Mouse (Mus musculus) thymus, postnatal 0 days (tissue): ENCODE data around the gene Hist1h1c. TPM values are rescaled to one million over a fixed set of nuclear protein-coding genes. Genes with fewer than 3 reads are reported as not detected.
A peak's percentile ranks its signal among the peaks of the same experiment; 100 is the strongest.

Source experiments
- DNase-seq: peaks from one replicate; pipeline ENCODE4 v3.0.0-alpha.2; 2015; ENCODE audit warnings: low spot score
- polyA plus RNA-seq: library from polyadenylated mRNA; unstranded; fragments of >200 nt; fragmentation: Nextera tagmentation; extraction: Ambion mirVana; gene quantifications from 2 replicates; pipeline ENCODE4 v1.2.1, GENCODE M21; 2015

Gene Hist1h1c
- polyA plus RNA-seq, 1 experiment from 2014 or later = 44.7 TPM

DNA sequence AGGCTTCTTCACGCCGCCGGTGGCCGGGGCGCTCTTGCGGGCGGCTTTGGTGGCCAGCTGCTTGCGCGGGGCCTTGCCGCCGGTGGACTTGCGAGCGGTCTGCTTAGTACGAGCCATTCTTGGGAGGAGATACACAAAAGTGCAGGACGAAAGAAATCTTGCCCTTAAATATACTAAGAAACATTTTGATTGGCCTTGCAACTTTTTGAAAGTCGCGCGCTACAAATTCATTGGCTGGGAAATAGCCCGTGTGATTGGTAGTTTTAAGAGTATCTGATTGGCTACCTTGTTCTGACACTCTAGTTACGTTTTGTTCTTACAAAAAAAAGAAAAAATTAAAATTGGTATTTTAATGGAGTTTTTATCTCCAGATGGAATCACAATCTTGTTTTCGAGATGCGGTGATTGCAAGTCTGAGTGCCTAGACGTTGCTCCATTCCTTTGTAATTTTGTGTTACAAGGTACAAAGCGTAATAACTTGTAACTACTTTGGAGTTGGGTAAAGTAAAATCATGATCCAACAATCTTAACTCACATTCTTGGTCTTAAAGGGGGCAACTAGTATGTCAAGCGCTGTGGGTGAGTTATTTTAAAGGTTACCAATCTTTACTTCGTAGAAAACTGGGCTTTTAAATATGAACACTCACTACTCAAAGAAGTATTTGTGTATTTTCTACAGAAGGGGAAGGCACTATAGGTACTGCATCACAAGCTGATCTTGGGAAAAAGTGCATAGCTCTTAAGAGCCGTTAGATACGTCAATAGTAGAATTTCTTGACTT lies 7.0 kb downstream of the Hist1h1c start, which contains the start of gene Hist1h3c:
TSS of gene Hist1h3c (minus strand) at position 222 of the 781 bp plus-strand sequence.
- peak; percentile 94 for DNase-seq

DNA sequence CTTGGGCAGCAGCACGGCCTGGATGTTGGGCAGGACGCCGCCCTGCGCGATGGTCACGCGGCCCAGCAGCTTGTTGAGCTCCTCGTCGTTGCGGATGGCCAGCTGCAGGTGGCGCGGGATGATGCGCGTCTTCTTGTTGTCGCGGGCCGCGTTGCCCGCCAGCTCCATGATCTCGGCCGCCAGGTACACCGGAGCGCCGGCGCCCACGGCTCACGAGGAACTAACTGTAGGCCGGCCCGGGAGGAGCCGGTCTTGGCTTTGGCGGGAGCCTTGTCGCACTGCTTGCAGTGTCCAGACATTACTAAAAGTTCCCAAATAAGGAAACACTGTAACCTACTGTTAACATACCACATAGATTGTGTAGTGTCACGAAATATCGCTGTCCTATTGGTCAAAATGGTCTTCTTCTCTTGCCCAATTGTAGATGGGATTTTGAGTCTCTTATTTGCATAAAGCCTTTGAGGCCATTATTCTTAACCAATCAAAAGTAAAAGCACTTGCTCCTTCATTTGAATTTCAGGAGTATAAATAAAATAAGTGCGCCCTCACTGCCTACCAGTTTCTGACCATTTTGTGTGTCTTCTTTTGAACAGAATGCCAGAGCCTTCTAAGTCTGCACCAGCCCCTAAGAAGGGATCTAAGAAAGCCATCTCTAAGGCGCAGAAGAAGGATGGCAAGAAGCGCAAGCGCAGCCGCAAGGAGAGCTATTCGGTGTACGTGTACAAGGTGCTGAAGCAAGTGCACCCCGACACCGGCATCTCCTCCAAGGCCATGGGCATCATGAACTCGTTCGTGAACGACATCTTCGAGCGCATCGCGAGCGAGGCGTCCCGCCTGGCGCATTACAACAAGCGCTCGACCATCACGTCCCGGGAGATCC lies 7.8 kb downstream of the Hist1h1c start, which contains the start of gene Hist1h2bb:
TSS of gene Hist1h2bb (plus strand) at position 534 of the 880 bp plus-strand sequence.
- peak; percentile 91 for DNase-seq

DNA sequence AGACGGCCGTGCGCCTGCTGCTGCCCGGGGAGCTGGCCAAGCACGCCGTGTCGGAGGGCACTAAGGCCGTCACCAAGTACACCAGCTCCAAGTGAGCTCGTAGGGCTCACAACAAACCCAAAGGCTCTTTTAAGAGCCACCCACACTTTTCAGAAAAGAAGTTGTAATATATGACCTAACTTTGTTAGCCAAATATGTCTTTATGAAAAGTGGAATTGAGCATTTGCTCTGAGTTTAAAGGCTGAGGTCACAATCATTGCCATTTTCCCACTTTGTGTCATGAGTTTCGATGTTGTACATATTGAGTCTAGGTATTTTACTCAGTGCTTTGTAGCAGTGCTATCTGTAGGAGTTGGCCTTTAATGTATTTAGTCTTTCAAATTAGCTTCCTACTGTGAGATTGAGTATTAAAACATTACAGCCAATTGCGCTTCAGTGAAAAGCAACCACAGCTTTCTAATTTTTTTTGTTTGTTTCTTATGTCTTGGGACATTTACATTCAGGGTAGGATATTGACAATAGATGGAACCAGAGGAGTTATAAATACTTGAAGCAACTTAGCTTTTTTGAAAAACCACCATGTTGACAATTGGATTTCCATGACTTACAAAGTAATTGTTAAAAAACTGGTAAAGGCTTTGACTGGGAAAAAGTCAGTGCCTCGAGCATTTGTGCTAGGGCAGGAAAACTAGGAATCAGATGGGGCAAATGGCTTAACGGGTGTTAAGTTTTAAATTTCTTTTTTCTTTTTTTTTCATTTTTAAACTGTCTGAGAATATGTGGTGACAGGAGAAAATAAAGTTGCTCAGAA lies 8.7 kb downstream of the Hist1h1c start:
- peak; percentile 46 for DNase-seq

DNA sequence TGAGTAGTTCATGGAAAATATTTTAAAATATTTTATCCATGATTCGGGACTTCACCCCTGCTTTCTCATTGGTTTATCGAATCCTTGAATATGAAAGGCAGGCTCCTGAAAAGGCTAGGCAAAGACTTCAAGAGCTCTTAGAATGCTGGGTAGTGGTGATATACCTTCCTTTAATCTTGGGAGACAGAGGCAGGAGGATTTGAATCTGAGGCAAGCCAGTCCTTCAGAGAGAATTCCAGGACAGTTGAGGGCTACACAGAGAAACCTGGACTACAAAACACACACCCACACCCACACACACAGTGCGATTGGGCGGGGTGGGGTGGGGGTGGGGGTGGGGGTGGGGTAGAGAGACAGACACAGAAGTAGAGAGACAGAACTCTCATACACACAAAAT lies 9.3 kb downstream of the Hist1h1c start:
- DNase-seq = no peak

DNA sequence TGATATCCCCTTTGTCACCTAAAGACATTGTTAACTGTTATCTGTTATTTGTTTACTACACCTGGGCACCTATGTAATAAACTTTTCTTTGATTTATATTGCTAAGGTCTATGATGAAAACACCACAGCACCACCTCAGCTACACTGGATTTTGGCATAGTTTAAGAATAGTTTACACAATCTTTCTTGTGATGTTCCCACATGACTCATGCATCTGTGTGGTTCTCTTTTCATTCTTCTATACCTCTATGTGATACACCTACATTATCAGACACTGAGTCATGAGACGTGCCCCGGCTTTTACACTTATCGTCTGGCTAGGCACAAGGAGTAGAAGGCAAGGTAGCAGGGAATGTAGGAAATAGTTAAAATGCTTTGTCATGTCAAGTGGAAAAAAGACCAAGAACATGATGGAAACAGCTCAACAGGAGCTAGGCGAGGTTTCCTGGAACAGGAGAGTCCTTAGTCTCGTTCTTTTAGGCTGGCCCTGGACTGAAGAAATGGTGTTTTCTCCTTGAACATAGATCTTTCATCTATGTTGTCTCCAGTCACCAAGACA lies 11.0 kb downstream of the Hist1h1c start:
- peak; percentile 1 for DNase-seq

DNA sequence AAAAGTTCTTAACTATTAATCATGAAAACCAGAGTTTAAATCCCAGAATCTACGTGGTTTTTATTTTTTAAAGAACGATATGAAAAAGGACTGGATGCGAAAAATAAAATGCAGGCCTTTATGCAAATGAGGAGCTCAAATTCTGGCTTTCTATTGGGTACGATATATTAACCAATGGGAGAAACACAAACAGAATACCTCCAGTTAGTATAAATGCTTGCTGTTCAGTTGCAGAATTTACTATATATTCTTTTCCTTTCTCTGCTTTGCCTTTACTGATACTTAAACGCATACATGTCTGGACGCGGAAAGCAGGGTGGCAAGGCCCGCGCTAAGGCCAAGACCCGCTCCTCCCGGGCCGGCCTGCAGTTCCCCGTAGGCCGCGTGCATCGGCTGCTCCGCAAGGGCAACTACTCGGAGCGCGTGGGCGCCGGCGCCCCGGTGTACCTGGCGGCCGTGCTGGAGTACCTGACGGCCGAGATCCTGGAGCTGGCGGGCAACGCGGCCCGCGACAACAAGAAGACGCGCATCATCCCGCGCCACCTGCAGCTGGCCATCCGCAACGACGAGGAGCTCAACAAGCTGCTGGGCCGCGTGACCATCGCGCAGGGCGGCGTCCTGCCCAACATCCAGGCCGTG lies 12.3 kb downstream of the Hist1h1c start, which contains the start of gene Hist1h2ab:
TSS of gene Hist1h2ab (plus strand) at position 288 of the 639 bp plus-strand sequence.
- DNase-seq = peak; percentile 86

DNA sequence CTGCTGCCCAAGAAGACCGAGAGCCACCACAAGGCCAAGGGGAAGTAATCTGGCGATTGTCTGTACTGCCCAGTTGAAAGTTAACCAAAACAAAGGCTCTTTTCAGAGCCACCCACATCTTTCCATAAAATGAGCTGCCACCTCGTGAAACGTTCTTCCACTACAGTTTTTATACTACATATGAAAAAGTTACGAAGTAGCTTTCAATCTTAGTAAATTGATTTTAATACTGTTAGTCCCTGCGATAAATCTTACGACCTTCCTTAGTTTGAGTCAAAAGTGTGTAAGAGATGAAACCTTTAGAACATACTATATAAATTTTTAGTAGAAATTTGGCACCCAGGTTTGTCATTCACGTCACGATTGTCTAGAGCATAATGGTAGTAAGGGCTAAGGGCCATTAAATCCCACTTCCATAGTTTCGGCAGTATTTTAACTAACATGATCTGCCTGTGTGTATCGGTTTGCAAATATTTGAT lies 12.9 kb downstream of the Hist1h1c start:
- peak; percentile 57 for DNase-seq

DNA sequence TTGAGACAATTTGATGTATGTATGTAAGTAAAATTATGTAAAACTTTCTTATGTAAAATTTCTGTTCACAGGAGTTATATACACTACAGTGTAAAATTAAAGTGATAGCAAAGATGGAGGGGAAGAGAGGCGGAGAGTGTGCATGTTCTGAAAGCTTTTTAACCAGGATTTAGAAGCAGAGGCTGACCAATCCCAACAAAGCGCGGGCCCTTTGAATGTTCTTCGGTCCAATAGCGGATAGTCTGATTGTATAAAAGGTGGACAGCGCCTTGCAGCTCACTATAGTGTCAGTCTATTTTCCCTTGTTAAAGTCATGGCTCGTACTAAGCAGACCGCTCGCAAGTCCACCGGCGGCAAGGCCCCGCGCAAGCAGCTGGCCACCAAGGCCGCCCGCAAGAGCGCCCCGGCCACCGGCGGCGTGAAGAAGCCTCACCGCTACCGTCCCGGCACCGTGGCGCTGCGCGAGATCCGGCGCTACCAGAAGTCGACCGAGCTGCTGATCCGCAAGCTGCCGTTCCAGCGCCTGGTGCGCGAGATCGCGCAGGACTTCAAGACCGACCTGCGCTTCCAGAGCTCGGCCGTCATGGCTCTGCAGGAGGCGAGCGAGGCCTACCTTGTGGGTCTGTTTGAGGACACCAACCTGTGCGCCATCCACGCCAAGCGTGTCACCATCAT lies 13.6 kb downstream of the Hist1h1c start, which contains the start of gene Hist1h3b:
TSS of gene Hist1h3b (plus strand) at position 201 of the 675 bp plus-strand sequence.
- peak; percentile 91 for DNase-seq

DNA sequence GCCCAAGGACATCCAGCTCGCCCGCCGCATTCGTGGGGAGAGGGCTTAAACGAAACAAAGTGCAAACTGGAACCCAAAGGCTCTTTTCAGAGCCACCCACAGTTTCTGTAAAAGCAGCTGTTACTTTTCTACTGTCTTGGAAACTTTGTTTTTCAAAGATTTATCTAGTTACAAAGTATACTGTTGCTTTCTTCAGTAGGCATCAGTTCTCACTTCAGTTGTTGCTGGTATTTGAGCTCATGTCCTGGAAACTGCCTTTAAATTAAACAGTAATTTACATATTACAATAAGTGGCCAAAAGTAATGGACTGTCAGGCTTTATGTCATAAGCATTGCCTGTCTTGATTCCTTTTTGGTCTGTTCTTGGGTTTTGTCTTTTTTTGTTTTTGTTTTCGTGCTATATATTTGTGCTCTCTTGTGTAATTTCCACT lies 14.1 kb downstream of the Hist1h1c start:
- peak; percentile 7 for DNase-seq

DNA sequence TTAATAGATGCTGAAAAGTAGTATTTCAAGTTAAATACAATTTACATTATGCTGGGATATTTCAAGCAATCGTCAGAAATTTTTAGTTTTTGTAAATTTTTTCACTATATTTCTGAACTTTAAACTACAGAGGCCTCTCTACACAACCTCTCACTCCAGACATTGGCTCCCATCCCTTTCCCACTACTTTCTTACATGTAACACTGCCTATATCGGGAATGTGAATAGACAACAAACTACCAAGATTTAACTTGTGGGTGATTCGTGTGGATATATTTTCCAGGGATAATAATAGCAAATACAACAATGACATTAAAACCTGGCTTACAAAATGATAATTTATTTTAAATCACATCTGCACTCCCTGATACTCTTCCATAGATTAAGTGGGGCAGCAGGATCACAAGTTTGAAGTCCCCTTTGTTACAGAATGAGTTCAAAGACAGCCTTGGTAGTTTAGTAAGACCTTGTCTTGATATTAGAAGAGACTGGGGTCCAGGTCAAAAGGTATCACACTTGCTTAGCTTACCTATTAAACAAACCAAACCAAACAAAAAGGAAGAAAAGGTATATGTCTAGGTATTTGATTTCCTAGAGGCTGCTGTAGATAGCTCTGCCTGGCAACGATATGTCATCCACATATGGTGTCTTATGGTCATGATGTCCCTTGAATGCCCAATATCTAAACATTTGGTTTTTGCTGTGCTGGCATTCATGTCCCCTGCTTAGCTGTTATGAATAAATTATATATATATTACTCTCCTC lies 14.9 kb downstream of the Hist1h1c start:
- peak; percentile 4 for DNase-seq

DNA sequence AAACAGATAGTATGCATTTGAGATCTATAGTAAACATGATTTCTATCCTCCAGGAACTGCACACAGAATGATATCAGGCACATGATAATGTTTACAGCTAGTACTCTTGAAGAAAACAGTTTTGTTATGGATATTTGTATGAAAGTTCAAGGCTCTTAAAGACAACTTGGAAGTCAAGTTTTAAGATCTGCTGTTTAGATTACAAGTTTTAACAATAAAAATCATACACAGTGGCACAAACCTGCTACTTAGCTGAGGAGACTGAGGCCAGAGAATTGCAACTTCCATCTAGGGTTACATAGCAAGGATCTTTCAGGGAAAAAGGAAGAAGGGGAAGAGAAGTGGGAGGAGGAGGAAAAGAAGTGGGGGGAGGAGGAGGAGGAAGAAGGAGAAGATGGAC lies 16.4 kb downstream of the Hist1h1c start:
- no peak for DNase-seq

DNA sequence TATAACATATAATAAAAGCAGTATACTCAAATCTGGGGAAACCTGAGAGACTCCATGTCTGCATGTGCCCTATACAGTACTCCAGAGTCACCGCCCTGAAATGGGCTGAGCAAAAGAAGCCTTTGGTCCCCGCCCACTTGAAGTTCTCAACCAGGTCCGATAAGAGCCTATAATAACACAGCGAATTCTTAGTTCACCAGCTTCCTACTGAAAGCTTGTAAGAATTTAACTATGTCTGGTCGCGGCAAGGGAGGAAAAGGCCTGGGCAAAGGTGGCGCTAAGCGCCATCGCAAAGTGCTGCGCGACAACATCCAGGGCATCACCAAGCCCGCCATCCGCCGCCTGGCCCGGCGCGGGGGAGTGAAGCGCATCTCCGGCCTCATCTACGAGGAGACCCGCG lies 18.2 kb downstream of the Hist1h1c start, which contains the start of gene Hist1h4b:
TSS of gene Hist1h4b (plus strand) at position 224 of the 400 bp plus-strand sequence.
- DNase-seq = peak; percentile 95

DNA sequence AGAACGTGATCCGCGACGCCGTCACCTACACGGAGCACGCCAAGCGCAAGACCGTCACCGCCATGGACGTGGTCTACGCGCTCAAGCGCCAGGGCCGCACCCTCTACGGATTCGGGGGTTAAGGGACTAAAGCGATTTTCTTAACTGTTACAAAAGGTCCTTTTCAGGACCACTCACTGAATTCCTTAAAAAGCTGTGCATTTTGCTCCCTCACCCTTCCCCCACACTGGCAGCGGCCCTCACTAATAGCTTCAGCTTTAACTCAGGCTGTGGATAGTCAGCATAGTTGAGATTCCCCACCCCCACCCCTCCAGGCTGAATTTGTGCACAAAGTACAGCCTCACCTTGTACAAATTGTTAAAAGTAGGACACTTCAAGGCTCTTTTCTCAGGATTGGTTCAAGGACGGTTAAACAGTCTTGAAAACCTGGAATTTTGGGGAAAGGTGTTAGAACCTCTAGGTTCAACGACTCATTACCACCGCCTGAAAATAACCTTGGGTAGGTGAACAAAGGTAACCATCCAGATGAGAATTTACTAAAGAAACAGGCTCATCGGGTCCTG lies 18.7 kb downstream of the Hist1h1c start:
- DNase-seq = peak; percentile 50

DNA sequence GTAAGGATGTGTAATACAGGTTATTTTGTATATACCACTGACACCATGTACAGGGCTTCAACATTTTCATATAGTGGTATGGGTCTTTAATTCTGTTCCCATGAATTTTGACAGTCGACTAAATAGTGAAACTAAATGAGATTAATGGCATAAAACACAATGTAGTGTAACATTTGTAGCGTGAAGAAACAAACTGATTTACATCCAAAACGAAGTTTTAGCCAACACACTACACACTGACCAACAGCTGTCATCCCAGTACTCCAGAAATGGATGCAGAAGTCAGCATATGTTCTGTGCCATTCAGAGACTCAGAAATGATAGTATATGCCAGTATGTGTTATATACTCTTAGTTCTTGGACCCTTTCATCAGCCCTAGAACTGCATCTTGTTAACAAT lies 19.3 kb downstream of the Hist1h1c start:
- no peak for DNase-seq

DNA sequence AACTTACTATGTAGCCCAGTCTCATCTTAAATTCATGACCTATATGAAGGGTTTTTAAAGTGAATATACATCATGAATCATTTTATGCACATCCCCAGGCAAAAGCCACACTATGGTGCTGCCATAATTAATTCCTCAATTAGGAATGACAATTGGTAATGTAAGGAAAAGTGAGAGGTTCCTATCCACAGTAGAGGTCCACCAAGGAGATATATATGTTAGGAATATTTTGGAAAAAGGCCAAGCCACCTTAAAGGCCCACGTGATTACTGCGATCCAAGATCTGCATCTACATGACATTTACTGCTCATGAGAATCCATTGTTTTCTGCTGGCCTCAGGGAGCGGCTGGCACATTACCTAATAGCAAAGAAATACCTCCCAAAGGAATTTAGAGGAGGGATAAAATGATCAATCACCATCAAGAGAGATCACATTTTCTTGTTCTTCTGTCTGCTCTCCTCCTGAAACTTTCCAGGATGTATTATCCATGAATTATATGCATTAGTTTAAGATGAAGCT lies 20.7 kb downstream of the Hist1h1c start:
- no peak for DNase-seq

DNA sequence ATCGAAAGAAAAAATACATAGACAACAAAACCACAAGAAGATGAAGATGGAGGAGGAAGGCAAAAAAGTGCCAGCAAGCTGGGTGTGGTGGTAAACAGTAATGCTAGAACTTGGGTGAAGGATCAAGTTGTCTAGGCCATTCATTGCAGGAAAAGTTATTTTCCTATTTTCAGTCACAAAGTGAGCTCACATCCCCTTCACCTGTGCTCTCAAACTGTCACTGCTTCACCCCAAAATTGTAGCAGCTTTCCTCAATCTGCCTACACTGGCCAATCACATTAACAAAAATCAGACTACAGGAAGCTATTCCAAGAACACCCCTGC lies 21.3 kb downstream of the Hist1h1c start:
- no peak for DNase-seq

DNA sequence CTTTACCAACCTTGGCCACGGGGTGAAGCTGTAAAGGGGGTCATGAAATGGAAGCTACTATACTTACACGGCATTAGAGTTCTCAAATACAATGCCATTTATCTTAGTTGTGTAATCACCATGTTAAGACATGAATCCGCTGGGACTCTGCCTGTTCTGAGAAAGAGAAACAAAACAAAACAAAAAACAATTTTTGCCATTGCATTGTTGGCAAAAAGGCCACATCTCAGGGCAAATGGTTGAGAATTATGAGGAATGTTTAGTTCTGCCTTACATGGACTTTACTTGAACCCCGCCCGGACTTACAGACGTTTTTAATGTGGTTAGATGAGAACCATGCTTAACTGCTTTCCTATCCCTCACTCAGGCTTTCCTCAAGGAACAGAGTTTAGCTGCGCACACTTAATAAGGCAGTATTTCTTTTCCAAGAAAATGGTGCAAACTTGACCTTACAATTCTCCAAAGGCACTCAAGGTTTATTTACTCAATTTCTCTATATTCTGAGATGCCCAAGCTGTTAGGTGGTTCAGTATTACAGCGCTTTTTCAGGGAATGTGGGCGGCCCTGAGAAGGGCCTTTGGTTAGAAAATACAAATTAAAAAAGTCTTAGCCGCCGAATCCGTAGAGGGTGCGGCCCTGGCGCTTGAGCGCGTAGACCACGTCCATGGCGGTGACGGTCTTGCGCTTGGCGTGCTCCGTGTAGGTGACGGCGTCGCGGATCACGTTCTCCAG lies 21.8 kb downstream of the Hist1h1c start:
- DNase-seq = peak; percentile 82
